15 mouse cellular contexts compared by ENCODE assay signal in genomic region chr10:25001299-25001698, GRCm38 (mm10).
DNase-seq lines count a peak whose midpoint lies in the region; ATAC-seq lines count a peak whose summit lies in the region.
"Had no signal": no experiment of that assay in that cellular context is flagged by ENCODE, and none has a peak within 500 bp of the region (broad histone marks: within the 10 kb centered on the region; RNA-seq: fewer than 3 reads in every experiment).

No protein-coding gene starts in this region.

- H3K9me3 ChIP-seq in forebrain, embryonic 15.5 days = no peaks in the 10 kb centered on the region
- H3K9me3 ChIP-seq: heart, embryonic 13.5 days; limb, embryonic 13.5 days; liver, embryonic 15.5 days; neural tube, embryonic 15.5 days had no signal

- WGBS in forebrain, embryonic 15.5 days = 64% methylated on average over 8 of the region's 8 CpGs

- H3K4me3 ChIP-seq in forebrain, embryonic 15.5 days = no peak overlapping the region
- H3K4me3 ChIP-seq: heart, embryonic 13.5 days; limb, embryonic 13.5 days; liver, embryonic 15.5 days; neural tube, embryonic 15.5 days had no signal

- H3K4me2 ChIP-seq in forebrain, embryonic 15.5 days (replicated peaks) = no peak overlapping the region
- H3K4me2 ChIP-seq: heart, embryonic 13.5 days; limb, embryonic 13.5 days; liver, embryonic 15.5 days; neural tube, embryonic 15.5 days had no signal

- no peaks in the 10 kb centered on the region for H3K27me3 ChIP-seq in forebrain, embryonic 15.5 days
- H3K27me3 ChIP-seq: heart, embryonic 13.5 days; limb, embryonic 13.5 days; liver, embryonic 15.5 days; neural tube, embryonic 15.5 days had no signal

- no peak overlapping the region for H3K9ac ChIP-seq in forebrain, embryonic 15.5 days (replicated peaks)
- H3K9ac ChIP-seq: heart, embryonic 13.5 days; limb, embryonic 13.5 days; liver, embryonic 15.5 days; neural tube, embryonic 15.5 days had no signal

- H3K36me3 ChIP-seq in forebrain, embryonic 15.5 days = no peaks in the 10 kb centered on the region
- H3K36me3 ChIP-seq: heart, embryonic 13.5 days; limb, embryonic 13.5 days; liver, embryonic 15.5 days; neural tube, embryonic 15.5 days had no signal

- no peak; the same call in 1 of the 2 replicates for ATAC-seq in forebrain, embryonic 15.5 days (replicated peaks)
- ATAC-seq in activated CD4-positive, CD25-positive, alpha-beta regulatory T cell, adult 4 months = no peak

- 0 out of 2 replicates have a peak overlapping the region, but pooled peaks have one; percentile 12 for H3K27ac ChIP-seq in forebrain, embryonic 15.5 days (replicated peaks)
- H3K27ac ChIP-seq: heart, embryonic 13.5 days; limb, embryonic 13.5 days; liver, embryonic 15.5 days; neural tube, embryonic 15.5 days had no signal

- intact Hi-C loops in heart, postnatal 25 days (cut with DNase I) = no loop called here

- peak; percentile 54 to 84 for DNase-seq in layer of hippocampus, adult 18-20 months (ENCODE audit: low spot score in 2 of 2)
- DNase-seq in layer of hippocampus, postnatal 25 days (ENCODE audit: extremely low spot score in 1 of 2, low spot score in 1 of 2) = no peak
- DNase-seq in left cerebral cortex, adult 18-20 months (ENCODE audit: low spot score in 2 of 2) = peak; percentile 60 to 80
- peak; percentile 75 to 77 for DNase-seq in right cerebral cortex, postnatal 10 days (ENCODE audit: low spot score in 2 of 2)
- no peak for DNase-seq in heart, postnatal 25 days (ENCODE audit: low spot score)
- no peak for DNase-seq in adrenal gland, postnatal 25 days
- DNase-seq: cerebellum, adult 9-10 months; kidney, postnatal 14 days; lung, postnatal 10 days had no signal

- H3K4me1 ChIP-seq in forebrain, embryonic 15.5 days = no peaks in the 10 kb centered on the region
- H3K4me1 ChIP-seq: heart, embryonic 13.5 days; limb, embryonic 13.5 days; liver, embryonic 15.5 days; neural tube, embryonic 15.5 days had no signal

Comparison
In these comparisons a context has a peak if more than half of its experiments do, and no peak if none do; other contexts are left out.
1. DNase-seq: peak in layer of hippocampus, adult 18-20 months (2 of 2), left cerebral cortex, adult 18-20 months (2 of 2) and right cerebral cortex, postnatal 10 days (2 of 2); none in layer of hippocampus, postnatal 25 days (0 of 2), heart, postnatal 25 days (single experiment) and adrenal gland, postnatal 25 days (single experiment).